Mouse (Mus musculus) heart, adult 2 months (tissue): Measurements from ENCODE around the gene Cblb.

ENCODE experiments used
- CTCF ChIP-seq: fragments of 200-600 bp; IDR thresholded peaks from 2 replicates; pipeline ENCODE4 v1.8.1; 2022; ENCODE audit warnings: antibody characterized with exemption, mild to moderate bottlenecking, moderate library complexity
- EP300 ChIP-seq: fragments of 200-500 bp; IDR thresholded peaks from 2 replicates; pipeline ENCODE4 v1.6.1; 2011; ENCODE audit warnings: low read depth, low read length, control low read depth; ENCODE audit not compliant: insufficient read depth
- POLR2A ChIP-seq: fragments of 200-500 bp; IDR thresholded peaks from 2 replicates; pipeline ENCODE4 v1.6.1; 2011; ENCODE audit warnings: mild to moderate bottlenecking, low read depth, low read length, control low read depth; ENCODE audit not compliant: insufficient read depth

- TF ChIP-seq CTCF (no peak), EP300 (no peak), POLR2A (no peak)
Measured at GRCm38 (mm10) chr16:52043380-52044117, 12.5 kb downstream of the Cblb start.
